Mouse (Mus musculus) kidney, adult 2 months (tissue): ENCODE data around the gene Rhox3g. TPM values are rescaled to one million over a fixed set of nuclear protein-coding genes. Genes with fewer than 3 reads are reported as not detected.
"Not testable (repeated sequence)": the region's sequence is repeated elsewhere in the genome, so short reads cannot be mapped to it uniquely, and the experiment has no call there.

ENCODE experiments used
- DNase-seq: peaks from one replicate; pipeline ENCODE4 v3.0.0; 2021
- H3K27ac ChIP-seq: fragments of 200-500 bp; 2 replicates; pipeline ENCODE4 v1.5.1; 2012; ENCODE audit warnings: low read depth, low read length, control low read depth, inconsistent platforms; ENCODE audit not compliant: insufficient read depth
- H3K27me3 ChIP-seq: fragments of 200-500 bp; replicated peaks from 2 replicates; pipeline ENCODE4 v1.6.1; 2012; ENCODE audit warnings: mild to moderate bottlenecking, moderate library complexity, low read length, inconsistent platforms; ENCODE audit not compliant: control insufficient read depth, insufficient read depth
- H3K36me3 ChIP-seq: fragments of 200-500 bp; 2 replicates; pipeline ENCODE4 v1.6.1; 2012; ENCODE audit warnings: mild to moderate bottlenecking, moderate library complexity, low read length, inconsistent platforms; ENCODE audit not compliant: control insufficient read depth, insufficient read depth
- H3K4me1 ChIP-seq: fragments of 200-500 bp; 2 replicates; pipeline ENCODE4 v1.6.1; 2011; ENCODE audit warnings: low read length; ENCODE audit not compliant: control insufficient read depth, insufficient read depth
- H3K4me3 ChIP-seq: fragments of 200-500 bp; 2 replicates; pipeline ENCODE4 v1.5.1; 2011; ENCODE audit warnings: mild to moderate bottlenecking, low read depth, low read length, control low read depth; ENCODE audit not compliant: insufficient read depth
- WGBS: fragments of 180-500 bp; shearing (Covaris S2); methylation state at CpG from one replicate; pipeline ENCODE4 v1.1.7; 2018; 5-methylcytosine and 5-hydroxymethylcytosine counted together
- polyA plus RNA-seq: library from polyadenylated mRNA; depleted of rRNA; stranded (reverse); fragments of >200 nt; gene quantifications from 2 replicates; pipeline ENCODE4 v1.2.3, GENCODE M21; 2012; rRNA removed

The Rhox3g gene
- polyA plus RNA-seq, result not detected in 2 replicates

DNA sequence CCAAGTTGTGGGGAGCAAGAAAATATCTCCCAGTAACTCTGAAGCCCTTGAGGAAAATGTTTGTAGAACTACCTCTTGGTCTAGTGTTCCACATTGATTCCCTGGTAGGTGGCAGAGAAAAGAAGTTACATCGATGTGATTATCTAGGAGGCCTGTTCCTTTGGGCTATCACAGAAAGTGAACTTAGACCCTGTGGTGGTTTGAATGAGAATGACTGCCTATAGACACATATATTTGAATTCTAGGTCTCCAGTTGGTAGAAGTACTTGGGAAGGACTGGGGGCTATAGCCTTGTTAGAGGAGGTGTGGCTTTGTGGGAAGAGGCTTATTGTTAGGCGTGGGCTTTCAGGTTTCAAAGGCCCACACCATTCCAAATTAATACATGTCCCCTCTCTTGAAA is at the start of gene Rhox3g:
TSS of gene Rhox3g (minus strand) at position 101 of the 400 bp plus-strand sequence.
- H3K4me1 ChIP-seq, DNase-seq, H3K36me3 ChIP-seq, H3K4me3 ChIP-seq, H3K27ac ChIP-seq, H3K27me3 ChIP-seq: not testable (repeated sequence)
- WGBS, result 97% methylated on average over 2 of the region's 2 CpGs

DNA sequence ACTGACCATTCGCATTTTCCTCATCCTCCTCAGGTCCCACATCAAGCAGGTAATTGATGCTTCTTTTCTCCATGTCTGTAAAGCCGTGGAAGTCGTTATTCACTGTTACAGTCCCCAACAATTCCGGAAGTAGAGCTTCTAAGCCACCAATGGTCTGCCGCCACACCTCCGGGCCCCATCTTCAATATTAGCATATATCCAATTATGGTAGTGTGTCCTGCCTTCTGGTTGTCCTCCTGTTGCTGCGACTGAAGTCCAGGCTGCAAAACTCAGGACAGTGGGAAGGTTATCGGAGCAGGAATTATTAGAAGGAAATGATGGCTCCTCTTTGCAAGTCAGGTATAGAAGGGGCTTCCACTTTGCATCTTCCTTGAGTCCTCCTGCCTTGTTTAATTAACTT is 44.8 kb upstream of the Rhox3g start, which contains the start of gene Rhox2h:
TSS of gene Rhox2h (minus strand) at position 101 of the 400 bp plus-strand sequence.
- not testable (repeated sequence) for H3K4me3 ChIP-seq, DNase-seq, H3K4me1 ChIP-seq, H3K36me3 ChIP-seq, H3K27ac ChIP-seq, H3K27me3 ChIP-seq
- WGBS, result 82% methylated on average over 8 of the region's 8 CpGs

DNA sequence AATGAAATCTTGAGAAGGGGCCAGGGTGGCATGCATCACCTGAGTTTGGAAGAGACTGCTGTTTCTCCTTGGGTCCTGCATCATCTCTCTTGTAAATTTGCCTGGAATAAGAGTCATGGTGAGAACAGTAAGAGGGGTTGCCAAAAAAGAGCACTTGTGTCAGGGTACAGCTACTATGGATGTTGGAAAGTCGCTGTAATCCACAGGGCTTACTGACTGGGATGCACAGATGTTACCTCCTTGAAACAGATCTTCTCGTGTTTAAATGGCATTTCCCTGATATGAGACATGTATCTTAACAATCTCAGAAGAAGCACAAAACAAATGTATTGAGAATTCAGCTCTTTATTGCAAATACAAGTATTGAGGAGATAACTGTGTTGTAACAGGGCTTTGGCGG is 40.3 kb upstream of the Rhox3g start, which contains the start of gene Rhox3h:
TSS of gene Rhox3h (minus strand) at position 101 of the 400 bp plus-strand sequence.
- not testable (repeated sequence) for H3K36me3 ChIP-seq, H3K27me3 ChIP-seq, H3K27ac ChIP-seq, DNase-seq, H3K4me3 ChIP-seq, H3K4me1 ChIP-seq
- WGBS, result 100% methylated on average over 1 of the region's 3 CpGs

DNA sequence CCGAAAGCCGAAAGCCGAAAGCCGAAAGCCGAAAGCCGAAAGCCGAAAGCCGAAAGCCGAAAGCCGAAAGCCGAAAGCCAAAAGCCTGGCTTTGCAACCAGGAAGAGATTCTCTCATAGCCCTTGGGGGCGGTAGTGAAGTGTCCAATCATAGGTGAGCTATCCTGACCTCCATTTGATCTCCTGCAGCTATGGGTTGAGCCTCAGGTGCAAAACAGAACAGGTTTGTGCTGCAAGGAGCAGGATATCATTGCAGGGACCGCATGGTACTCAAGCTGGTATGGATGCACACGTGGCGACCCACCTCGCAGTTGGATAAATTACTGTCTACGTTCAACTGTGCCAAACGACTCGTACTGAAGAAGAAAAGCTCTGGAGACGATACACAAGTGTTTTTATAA is 22.8 kb upstream of the Rhox3g start, which contains the start of gene Rhox4g:
TSS of gene Rhox4g (minus strand) at position 101 of the 400 bp plus-strand sequence.
- not testable (repeated sequence) for H3K4me1 ChIP-seq, H3K27ac ChIP-seq, H3K27me3 ChIP-seq, DNase-seq, H3K4me3 ChIP-seq, H3K36me3 ChIP-seq
- WGBS, result 92% methylated on average over 17 of the region's 20 CpGs

DNA sequence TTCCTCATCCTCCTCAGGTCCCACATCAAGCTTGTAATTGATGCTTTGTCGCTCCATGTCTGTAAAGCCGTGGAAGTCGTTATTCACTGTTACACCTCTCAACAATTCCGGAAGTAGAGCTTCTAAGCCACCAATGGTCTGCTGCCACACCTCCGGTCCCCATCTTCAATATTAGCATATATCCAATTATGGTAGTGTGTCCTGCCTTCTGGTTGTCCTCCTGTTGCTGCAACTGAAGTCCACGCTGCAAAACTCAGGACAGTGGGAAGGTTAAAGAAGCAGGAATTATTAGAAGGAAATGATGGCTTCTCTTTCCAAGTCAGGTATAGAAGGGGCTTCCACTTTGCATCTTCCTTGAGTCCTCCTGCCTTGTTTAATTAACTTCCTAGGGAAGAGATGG is 15.0 kb upstream of the Rhox3g start, which contains the start of gene Rhox2g:
TSS of gene Rhox2g (minus strand) at position 101 of the 400 bp plus-strand sequence.
- not testable (repeated sequence) for DNase-seq, H3K27ac ChIP-seq, H3K4me1 ChIP-seq, H3K36me3 ChIP-seq, H3K4me3 ChIP-seq, H3K27me3 ChIP-seq
- 83% methylated on average over 6 of the region's 6 CpGs for WGBS

DNA sequence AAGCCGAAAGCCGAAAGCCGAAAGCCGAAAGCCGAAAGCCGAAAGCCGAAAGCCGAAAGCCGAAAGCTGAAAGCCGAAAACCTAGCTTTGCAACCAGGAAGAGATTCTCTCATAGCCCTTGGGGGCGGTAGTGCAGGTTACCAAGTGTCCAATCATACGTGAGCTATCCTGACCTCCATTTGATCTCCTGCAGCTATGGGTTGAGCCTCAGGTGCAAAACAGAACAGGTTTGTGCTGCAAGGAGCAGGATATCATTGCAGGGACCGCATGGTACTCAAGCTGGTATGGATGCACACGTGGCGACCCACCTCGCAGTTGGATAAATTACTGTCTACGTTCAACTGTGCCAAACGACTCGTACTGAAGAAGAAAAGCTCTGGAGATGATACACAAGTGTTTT is 20.8 kb downstream of the Rhox3g start, which contains the start of gene Rhox4f:
TSS of gene Rhox4f (minus strand) at position 101 of the 400 bp plus-strand sequence.
- 96% methylated on average over 17 of the region's 19 CpGs for WGBS
- DNase-seq, H3K27ac ChIP-seq: not testable (repeated sequence)

DNA sequence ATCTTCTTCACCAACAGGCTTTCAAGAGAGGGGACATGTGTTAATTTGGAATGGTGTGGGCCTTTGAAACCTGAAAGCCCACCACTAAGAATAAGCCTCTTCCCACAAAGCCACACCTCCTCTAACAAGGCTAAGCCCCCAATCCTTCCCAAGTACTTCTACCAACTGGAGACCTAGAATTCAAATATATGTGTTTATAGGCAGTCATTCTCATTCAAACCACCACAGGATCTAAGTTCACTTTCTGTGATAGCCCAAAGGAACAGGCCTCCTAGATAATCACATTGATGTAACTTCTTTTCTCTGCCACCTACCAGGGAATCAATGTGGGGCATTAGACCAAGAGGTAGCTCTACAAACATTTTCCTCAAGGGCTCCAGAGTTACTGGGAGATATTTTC is 47.7 kb downstream of the Rhox3g start, which contains the start of gene Rhox3f:
TSS of gene Rhox3f (plus strand) at position 301 of the 400 bp plus-strand sequence.
- H3K4me1 ChIP-seq, H3K27ac ChIP-seq, H3K4me3 ChIP-seq, DNase-seq, H3K27me3 ChIP-seq, H3K36me3 ChIP-seq: not testable (repeated sequence)

More for the DNA sequence above, 20.8 kb downstream of the Rhox3g start, which contains the start of gene Rhox4f:
- not testable (repeated sequence) for H3K4me1 ChIP-seq, H3K4me3 ChIP-seq, H3K27me3 ChIP-seq, H3K36me3 ChIP-seq

Other genes starting within 250 kb of the Rhox3g start
- not detected in 2 replicates for gene Rhox3a2, start 248.6 kb downstream of the Rhox3g start, polyA plus RNA-seq
- not detected in 2 replicates for gene Rhox4a2, start 237.8 kb downstream of the Rhox3g start, polyA plus RNA-seq
- not detected in 2 replicates for gene Rhox2b, start 216.5 kb downstream of the Rhox3g start, polyA plus RNA-seq
- gene Rhox4b, start 196.1 kb downstream of the Rhox3g start, polyA plus RNA-seq, result not detected in 2 replicates
- gene Rhox2c, start 174.9 kb downstream of the Rhox3g start, polyA plus RNA-seq, result not detected in 2 replicates
- not detected in 2 replicates for gene Rhox3c, start 170.0 kb downstream of the Rhox3g start, polyA plus RNA-seq
- gene Rhox4c, start 148.3 kb downstream of the Rhox3g start, polyA plus RNA-seq, result not detected in 2 replicates
- not detected in 2 replicates for gene Rhox2d, start 135.2 kb downstream of the Rhox3g start, polyA plus RNA-seq
- gene Rhox4d, start 114.3 kb downstream of the Rhox3g start, polyA plus RNA-seq, result not detected in 2 replicates
- not detected in 2 replicates for gene Rhox2e, start 98.2 kb downstream of the Rhox3g start, polyA plus RNA-seq
- gene Rhox3e, start 86.6 kb downstream of the Rhox3g start, polyA plus RNA-seq, result not detected in 2 replicates
- not detected in 2 replicates for gene Rhox4e, start 71.2 kb downstream of the Rhox3g start, polyA plus RNA-seq
- gene Rhox2f, start 57.2 kb downstream of the Rhox3g start, polyA plus RNA-seq, result not detected in 2 replicates
- gene Rhox3f, start 47.6 kb downstream of the Rhox3g start, polyA plus RNA-seq, result not detected in 2 replicates
- not detected in 2 replicates for gene Rhox4f, start 20.9 kb downstream of the Rhox3g start, polyA plus RNA-seq
- not detected in 2 replicates for gene Rhox2g, start 14.9 kb upstream of the Rhox3g start, polyA plus RNA-seq
- gene Rhox4g, start 22.7 kb upstream of the Rhox3g start, polyA plus RNA-seq, result not detected in 2 replicates
- not detected in 2 replicates for gene Rhox3h, start 40.2 kb upstream of the Rhox3g start, polyA plus RNA-seq
- gene Rhox2h, start 44.7 kb upstream of the Rhox3g start, polyA plus RNA-seq, result not detected in 2 replicates
- not detected in 2 replicates for gene Rhox5, start 176.2 kb upstream of the Rhox3g start, polyA plus RNA-seq
- gene Rhox6, start 198.3 kb upstream of the Rhox3g start, polyA plus RNA-seq, result 1.3 and 1.5 TPM in 2 replicates
- not detected in 2 replicates for gene Rhox7a, start 203.1 kb upstream of the Rhox3g start, polyA plus RNA-seq